Mouse (Mus musculus): ENCODE measurements around the gene Psme1.
A peak's percentile ranks its signal among the peaks of the same experiment; 100 is the strongest.

The Psme1 gene

DNA sequence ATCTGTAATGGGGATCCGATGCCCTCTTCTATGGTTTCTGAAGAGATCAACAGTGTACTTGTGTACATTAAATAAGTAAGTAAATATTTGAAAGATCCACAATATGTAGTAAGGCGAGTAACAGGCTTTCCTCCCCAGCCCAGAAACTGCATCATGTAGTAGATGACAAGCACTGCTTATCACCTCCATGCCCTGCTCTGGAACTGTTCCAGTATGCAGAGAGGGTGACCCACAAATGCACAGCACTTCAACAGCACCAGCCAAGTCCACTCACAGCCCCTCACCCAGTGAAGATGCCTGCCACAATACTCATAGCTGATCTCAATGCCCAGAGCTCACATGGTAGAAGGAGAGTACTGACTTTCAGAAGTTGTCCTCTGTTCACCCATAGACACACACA, 7.3 kb upstream of the Psme1 start:
- no peak for DNase-seq (ENCODE audit: low spot score in 2 of 2)

- DNase-seq (ENCODE audit: low spot score in 2 of 2) = no peak
These were observed 6.2 kb upstream of the Psme1 start for GRCm38 (mm10) chr14:55571760-55572159.

GRCm38 (mm10) chr14:55575302-55575701, 2.6 kb upstream of the Psme1 start, which contains the start of gene Fitm1:
TSS of gene Fitm1 (plus strand) at chr14:55575617.
- DNase-seq (ENCODE audit: low spot score in 2 of 2) = no peak

DNA sequence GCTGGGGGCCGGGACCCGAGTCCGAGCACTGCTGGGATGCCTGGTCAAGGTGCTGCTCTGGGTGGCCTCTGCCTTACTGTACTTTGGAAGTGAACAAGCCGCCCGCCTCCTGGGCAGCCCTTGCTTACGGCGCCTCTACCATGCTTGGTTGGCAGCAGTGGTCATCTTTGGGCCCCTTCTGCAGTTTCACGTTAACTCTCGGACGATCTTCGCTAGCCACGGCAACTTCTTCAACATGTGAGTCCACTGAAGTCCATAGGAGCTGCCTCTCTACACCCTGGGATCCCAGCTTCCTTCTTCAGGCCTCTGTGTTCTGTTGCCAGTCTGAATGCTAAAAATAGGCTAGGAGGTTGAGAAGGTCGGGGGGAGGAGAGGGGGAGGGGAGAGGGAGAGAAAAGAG, 2.2 kb upstream of the Psme1 start:
- no peak for DNase-seq (ENCODE audit: low spot score in 2 of 2)

GRCm38 (mm10) chr14:55576376-55576775, 1.5 kb upstream of the Psme1 start:
- DNase-seq (ENCODE audit: low spot score in 2 of 2) = no peak

DNA sequence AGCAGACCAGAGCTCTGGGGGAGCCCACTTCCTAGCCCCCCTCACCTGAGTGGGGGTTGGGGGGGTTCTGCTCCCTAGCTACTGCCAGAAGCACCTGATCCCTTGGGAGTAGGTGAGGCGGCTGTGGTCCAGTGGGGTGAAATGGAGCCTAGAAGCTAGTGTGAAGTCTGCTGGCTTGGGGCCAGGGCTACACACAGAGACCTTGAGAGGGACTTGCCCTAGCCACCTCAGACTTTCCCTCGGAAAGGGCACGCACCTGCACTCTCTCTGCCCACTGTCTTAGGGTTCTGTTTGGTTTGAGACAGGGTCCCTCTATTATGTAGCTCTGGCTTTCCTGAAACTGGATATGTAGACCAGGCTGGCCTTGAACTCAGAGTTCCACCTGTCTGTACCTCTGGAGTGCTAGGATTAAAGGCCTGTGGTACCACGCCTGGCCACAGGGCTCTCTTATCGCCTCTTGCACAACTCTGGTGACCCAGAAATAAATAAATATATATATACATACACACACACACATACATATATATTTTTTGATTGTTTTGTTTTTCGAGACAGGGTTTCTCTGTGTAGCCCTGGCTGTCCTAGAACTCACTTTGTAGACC, 846 bp downstream of the Psme1 start:
- no peak for DNase-seq (ENCODE audit: low spot score in 2 of 2)

GRCm38 (mm10) chr14:55579511-55580496, 1.9 kb downstream of the Psme1 start:
- no peak for DNase-seq (ENCODE audit: low spot score in 2 of 2)

GRCm38 (mm10) chr14:55580731-55581130, 2.8 kb downstream of the Psme1 start:
- DNase-seq (ENCODE audit: low spot score in 2 of 2) = no peak

DNA sequence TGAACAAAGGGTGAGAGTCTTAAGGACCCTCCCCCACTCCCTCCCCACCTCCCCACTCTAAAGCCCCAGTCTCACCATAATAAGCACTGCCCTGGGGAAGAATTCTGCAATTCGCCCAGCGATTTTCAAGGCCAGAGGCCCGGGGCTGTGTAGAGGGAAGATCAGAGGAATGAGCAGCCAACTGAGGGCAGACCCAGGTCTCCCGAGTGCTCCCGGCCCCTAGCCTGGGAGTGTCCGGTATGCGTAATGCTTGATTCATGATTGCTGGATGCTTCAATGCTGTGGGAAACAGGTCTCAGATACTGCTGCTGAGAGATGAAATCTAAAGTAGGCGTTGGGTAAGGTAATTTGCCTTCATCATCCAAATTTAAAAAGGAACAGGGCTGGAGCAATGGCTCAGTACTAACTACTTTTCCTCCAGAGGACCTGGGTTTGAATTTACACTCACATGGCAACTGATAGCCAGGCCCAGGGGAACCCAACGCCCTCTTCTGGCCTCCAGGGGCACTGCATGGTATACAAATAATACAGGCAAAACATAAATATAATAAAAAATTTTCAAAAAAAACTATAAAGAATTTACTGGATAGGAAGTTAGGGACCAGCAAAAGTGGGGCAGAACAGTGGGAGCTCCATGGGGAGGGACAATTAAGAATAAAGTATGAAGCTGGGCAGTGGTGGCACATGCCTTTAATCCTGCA, 4.2 kb downstream of the Psme1 start:
- no peak for DNase-seq (ENCODE audit: low spot score in 2 of 2)

GRCm38 (mm10) chr14:55584303-55584701, 6.4 kb downstream of the Psme1 start:
- no peak for DNase-seq (ENCODE audit: low spot score in 2 of 2)

GRCm38 (mm10) chr14:55584702-55585565, 7.0 kb downstream of the Psme1 start, which contains the start of gene Emc9:
TSS of gene Emc9 (minus strand) at chr14:55585302.
- DNase-seq (ENCODE audit: low spot score in 2 of 2) = peak in 1 of 2 experiments; percentile 37

DNA sequence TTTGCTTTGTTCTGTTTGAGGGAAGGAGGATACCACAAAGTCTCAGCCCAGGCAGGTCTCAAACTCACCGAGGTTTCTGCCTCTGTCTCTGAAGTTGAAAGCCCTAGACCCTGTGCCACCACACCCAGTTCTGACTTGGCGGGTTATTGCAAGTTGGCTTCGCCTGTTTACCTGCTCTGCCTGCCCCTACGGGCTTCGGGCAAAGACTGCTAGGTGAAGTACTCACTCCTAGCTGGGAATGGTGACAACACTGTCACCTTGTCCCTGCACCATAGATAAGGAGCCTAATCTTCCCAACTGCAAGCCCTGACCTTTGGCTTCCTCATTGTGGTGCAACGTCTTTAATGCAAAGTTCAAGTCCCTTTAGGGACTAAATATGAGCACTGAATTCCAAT, 7.6 kb downstream of the Psme1 start:
- no peak for DNase-seq (ENCODE audit: low spot score in 2 of 2)

GRCm38 (mm10) chr14:55586149-55586548, 8.2 kb downstream of the Psme1 start:
- DNase-seq (ENCODE audit: low spot score in 2 of 2) = no peak

DNA sequence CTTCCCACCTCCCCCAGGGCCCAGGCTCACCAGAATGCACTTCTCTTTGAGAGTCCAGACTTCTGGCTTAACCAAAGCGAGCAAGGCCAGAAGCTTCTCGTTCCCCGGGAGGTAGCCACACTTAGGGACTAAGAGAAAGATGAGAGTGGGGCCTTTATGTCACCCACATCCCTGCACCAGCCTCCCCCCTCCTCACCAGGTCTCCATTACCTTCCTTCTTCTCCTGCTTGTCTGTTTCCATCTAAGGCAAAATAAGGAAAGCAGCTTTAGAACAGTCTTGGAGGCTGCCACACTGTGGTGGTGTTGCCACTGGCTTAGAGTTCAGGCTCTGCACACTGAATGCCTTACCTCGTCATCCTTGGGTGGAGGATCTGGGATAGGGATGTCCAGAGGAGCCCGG, 11.3 kb downstream of the Psme1 start:
- DNase-seq (ENCODE audit: low spot score in 2 of 2) = no peak

GRCm38 (mm10) chr14:55589771-55590448, 12.0 kb downstream of the Psme1 start:
- no peak for DNase-seq (ENCODE audit: low spot score in 2 of 2)

- DNase-seq (ENCODE audit: low spot score in 2 of 2) = peak; percentile 58 to 71
These were observed 12.9 kb downstream of the Psme1 start, which contains the start of gene Psme2 for GRCm38 (mm10) chr14:55590748-55591330. TSS of gene Psme2 (minus strand) at chr14:55591113.

GRCm38 (mm10) chr14:55591331-55591891, 13.5 kb downstream of the Psme1 start, which contains the start of gene Rnf31:
TSS of gene Rnf31 (plus strand) at chr14:55591708.
- DNase-seq (ENCODE audit: low spot score in 2 of 2) = peak; percentile 75 to 80

DNA sequence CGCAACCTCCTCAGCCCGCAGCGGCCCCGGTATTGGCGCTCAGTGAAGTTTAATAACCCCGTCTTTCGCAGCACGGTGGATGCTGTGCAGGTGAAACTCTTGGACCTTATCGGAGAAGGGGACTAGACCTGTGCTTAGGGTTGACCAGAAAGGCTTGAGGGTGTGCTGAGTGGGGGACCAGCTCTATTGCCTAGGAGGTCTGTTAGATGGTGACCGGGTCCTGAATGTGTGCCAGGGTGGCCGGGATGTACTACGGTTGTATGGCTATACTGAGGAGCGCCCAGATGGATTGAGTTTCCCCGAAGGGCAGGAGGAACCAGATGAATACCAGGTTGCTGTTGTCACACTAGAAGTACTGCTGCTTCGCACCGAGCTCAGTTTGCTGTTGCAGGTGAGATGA, 14.3 kb downstream of the Psme1 start:
- no peak for DNase-seq (ENCODE audit: low spot score in 2 of 2)

DNA sequence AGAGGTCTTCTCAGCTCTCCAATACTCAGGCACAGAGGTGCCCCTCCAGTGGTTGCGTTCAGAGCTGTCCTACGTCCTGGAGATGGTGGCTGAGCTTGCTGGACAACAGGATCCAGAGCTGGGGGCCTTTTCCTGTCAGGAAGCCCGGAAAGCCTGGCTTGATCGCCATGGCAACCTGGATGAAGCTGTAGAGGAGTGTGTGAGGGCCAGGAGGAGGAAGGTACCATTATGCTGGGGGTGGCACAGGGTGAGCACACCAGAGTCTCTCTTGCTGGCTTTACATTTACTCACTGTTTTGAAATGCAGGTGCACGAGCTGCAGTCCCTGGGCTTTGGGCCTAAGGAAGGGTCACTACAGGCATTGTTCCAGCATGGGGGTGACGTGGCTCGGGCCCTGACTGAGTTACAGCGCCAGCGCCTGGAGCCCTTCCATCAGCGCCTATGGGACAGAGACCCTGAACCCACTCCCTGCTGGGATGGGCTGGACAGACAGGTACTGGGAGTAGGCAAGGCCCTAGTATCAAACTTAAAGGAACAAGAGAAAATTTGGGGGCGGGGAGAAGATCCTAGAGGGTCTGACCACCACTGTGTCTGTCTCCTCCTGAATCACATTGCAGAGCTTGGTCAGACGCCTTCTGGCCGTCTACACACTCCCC, 18.2 kb downstream of the Psme1 start:
- no peak for DNase-seq (ENCODE audit: low spot score in 2 of 2)

All from thymus, postnatal 10 days (tissue).